Mouse (Mus musculus) liver, adult 2 months (tissue): ENCODE measurements at regions not wholly inside any gene's neighbourhood (a gene's known extent, or its start where the extent isn't known, plus 50 kb on each side); places are given as distances from the start of the nearest gene placed in this dataset.

Experiments
- CTCF ChIP-seq: fragments of 200-500 bp; IDR thresholded peaks from 2 replicates; pipeline ENCODE4 v1.5.1; 2011; ENCODE audit warnings: low read depth, low read length, control low read depth
- POLR2A ChIP-seq: fragments of 200-500 bp; IDR thresholded peaks from 2 replicates; pipeline ENCODE4 v1.6.1; 2011; ENCODE audit warnings: low read length, control low read depth; ENCODE audit not compliant: insufficient read depth; ENCODE audit errors: extremely low read depth

DNA sequence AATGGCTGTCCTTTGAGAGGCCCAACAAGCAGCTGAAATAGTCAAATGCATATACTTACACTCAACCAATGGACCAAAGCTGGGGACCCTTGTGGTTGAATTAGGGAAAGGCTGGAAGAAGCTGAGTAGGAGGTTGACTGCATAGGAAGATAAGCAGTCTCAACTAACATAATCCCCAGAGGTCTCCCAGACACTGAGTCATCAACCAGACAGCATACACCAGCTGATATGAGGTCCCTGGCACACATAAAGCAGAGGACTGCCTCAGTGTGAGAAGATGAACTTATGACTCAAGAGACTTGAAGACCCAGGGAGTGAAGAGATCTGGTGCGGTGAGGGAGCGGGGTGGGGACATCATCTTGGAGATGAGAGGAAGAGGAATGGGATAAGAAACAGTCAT, 863.8 kb downstream of the Nap1l3 start:
- TF ChIP-seq POLR2A = no peak
- no peak for TF ChIP-seq CTCF
